Mouse (Mus musculus) layer of hippocampus, postnatal 36 days (tissue): ENCODE measurements around the gene Rnf181. TPM values are rescaled to one million over a fixed set of nuclear protein-coding genes. Genes with fewer than 3 reads are reported as not detected.
A peak's percentile ranks its signal among the peaks of the same experiment; 100 is the strongest.

ENCODE experiments used
- DNase-seq, 2 experiments: peaks; one replicate each; pipeline ENCODE4 v3.0.0; 2022
- total RNA-seq, 2 experiments: library from RNA; stranded (reverse); gene quantifications; 2 replicates each; pipeline ENCODE4 v1.2.3; 2021

Rnf181 gene
- total RNA-seq, 2 experiments from 2014 or later = 77.6 to 85.2 TPM

GRCm38 (mm10) chr6:72326274-72326673, 40.5 kb downstream of the Rnf181 start:
- DNase-seq = peak; percentile 46 to 49

GRCm38 (mm10) chr6:72323786-72324508, 42.8 kb downstream of the Rnf181 start:
- DNase-seq = no peak

GRCm38 (mm10) chr6:72322936-72323335, 43.8 kb downstream of the Rnf181 start:
- DNase-seq = no peak

- peak; percentile 41 to 58 for DNase-seq
Observed at GRCm38 (mm10) chr6:72319019-72319418, 47.7 kb downstream of the Rnf181 start.

GRCm38 (mm10) chr6:72318440-72318839, 48.3 kb downstream of the Rnf181 start:
- no peak for DNase-seq

- DNase-seq = no peak
Observed at GRCm38 (mm10) chr6:72316044-72316443, 50.7 kb downstream of the Rnf181 start.

- DNase-seq = no peak
Observed at GRCm38 (mm10) chr6:72315384-72315783, 51.4 kb downstream of the Rnf181 start.

- no peak for DNase-seq
Observed at GRCm38 (mm10) chr6:72313124-72313867, 53.5 kb downstream of the Rnf181 start.

GRCm38 (mm10) chr6:72312198-72312597, 54.6 kb downstream of the Rnf181 start:
- DNase-seq = no peak

Other genes starting within 250 kb of the Rnf181 start
- 1 to 10 TPM; 2.2 to 3.4 TPM for gene Atoh8, start 131.4 kb downstream of the Rnf181 start, total RNA-seq
- gene Sftpb, start 62.3 kb downstream of the Rnf181 start, total RNA-seq = not detected
- gene Usp39, start 21.8 kb downstream of the Rnf181 start, total RNA-seq = 10 to 100 TPM; 31.3 to 35.8 TPM
- 10 to 100 TPM; 16.9 to 17.2 TPM for gene 0610030E20Rik, start 19.6 kb downstream of the Rnf181 start, total RNA-seq
- gene Tmem150a, start 11.5 kb downstream of the Rnf181 start, total RNA-seq = 10 to 100 TPM in 1 of 2 experiments, 1 to 10 TPM in 1; 8.1 to 10.5 TPM
- gene Vamp5, start 13.5 kb upstream of the Rnf181 start, total RNA-seq = 1 to 10 TPM; 4.4 to 5.3 TPM
- 10 to 100 TPM; 14.7 to 17.3 TPM for gene Vamp8, start 23.7 kb upstream of the Rnf181 start, total RNA-seq
- gene Ggcx, start 47.4 kb upstream of the Rnf181 start, total RNA-seq = 10 to 100 TPM; 22.6 to 24.0 TPM
- 100 to 1,000 TPM; 186 to 194 TPM for gene Mat2a, start 72.6 kb upstream of the Rnf181 start, total RNA-seq
- gene Sh2d6, start 154.8 kb upstream of the Rnf181 start, total RNA-seq = under 1 TPM; 0.40 to 0.45 TPM
- 1 to 10 TPM; 2.3 to 2.9 TPM for gene Capg, start 177.4 kb upstream of the Rnf181 start, total RNA-seq
- 10 to 100 TPM; 20.3 to 22.3 TPM for gene Elmod3, start 231.5 kb upstream of the Rnf181 start, total RNA-seq
- 10 to 100 TPM; 54.3 to 55.6 TPM for gene Retsat, start 231.5 kb upstream of the Rnf181 start, total RNA-seq